Mouse (Mus musculus): Measurements from ENCODE around the gene Fbxw5. TPM values are rescaled to one million over a fixed set of nuclear protein-coding genes. Genes with fewer than 3 reads are reported as not detected.

The Fbxw5 gene
- polyA plus RNA-seq, 1 experiment from 2014 or later, result 130 TPM

DNA sequence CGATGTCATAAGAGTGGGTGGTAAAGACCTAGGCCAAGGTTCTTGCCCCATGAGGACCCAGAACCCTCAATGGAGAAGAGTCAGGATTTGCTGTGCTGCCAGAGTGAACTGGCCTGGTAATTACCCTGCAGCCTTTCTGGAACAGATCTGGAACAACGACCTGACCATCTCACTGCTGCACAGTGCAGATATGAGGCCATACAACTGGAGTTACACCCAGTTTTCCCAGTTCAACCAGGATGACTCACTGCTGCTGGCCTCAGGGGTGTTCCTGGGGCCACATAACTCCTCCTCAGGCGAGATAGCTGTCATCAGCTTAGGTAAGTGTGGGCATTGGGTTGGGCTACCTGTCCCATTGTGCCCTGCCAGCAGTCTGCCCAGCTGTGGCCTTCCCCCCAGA, 2.2 kb downstream of the Fbxw5 start:
- H3K4me1 ChIP-seq, result peaks cover 19% of the 10 kb centered on the region
- WGBS, result 82% methylated on average over 3 of the region's 3 CpGs
- H3K9me3 ChIP-seq, result no peaks in the 10 kb centered on the region
- H3K27me3 ChIP-seq, result no peaks in the 10 kb centered on the region
- no peak overlapping the region for H3K4me2 ChIP-seq (replicated peaks)
- no peak for ATAC-seq (replicated peaks)
- H3K36me3 ChIP-seq, result peaks cover 34% of the 10 kb centered on the region
- H3K9ac ChIP-seq (replicated peaks), result no peak overlapping the region
- no peak overlapping the region for H3K27ac ChIP-seq (replicated peaks)
- H3K4me3 ChIP-seq, result no peak overlapping the region

GRCm38 (mm10) chr2:25504538-25504937, 4.0 kb downstream of the Fbxw5 start:
- no peak overlapping the region for H3K27ac ChIP-seq (replicated peaks)
- WGBS, result 93% methylated on average over 19 of the region's 19 CpGs
- H3K4me2 ChIP-seq (replicated peaks), result no peak overlapping the region
- no peak for ATAC-seq (replicated peaks)
- H3K9me3 ChIP-seq, result no peaks in the 10 kb centered on the region
- H3K4me1 ChIP-seq, result peaks cover 19% of the 10 kb centered on the region
- no peak overlapping the region for H3K9ac ChIP-seq (replicated peaks)
- no peak overlapping the region for H3K4me3 ChIP-seq
- peaks cover 34% of the 10 kb centered on the region for H3K36me3 ChIP-seq
- no peaks in the 10 kb centered on the region for H3K27me3 ChIP-seq

GRCm38 (mm10) chr2:25505000-25505399, 4.5 kb downstream of the Fbxw5 start:
- ATAC-seq (replicated peaks), result no peak
- Histone ChIP-seq H3K27ac (replicated peaks) (no peak overlapping the region), H3K9me3 (no peaks in the 10 kb centered on the region), H3K9ac (replicated peaks) (no peak overlapping the region), H3K36me3 (peaks cover 34% of the 10 kb centered on the region), H3K4me3 (no peak overlapping the region), H3K27me3 (no peaks in the 10 kb centered on the region), H3K4me1 (peaks cover 17% of the 10 kb centered on the region), H3K4me2 (replicated peaks) (no peak overlapping the region)
- WGBS, result 94% methylated on average over 1 of the region's 1 CpGs

DNA sequence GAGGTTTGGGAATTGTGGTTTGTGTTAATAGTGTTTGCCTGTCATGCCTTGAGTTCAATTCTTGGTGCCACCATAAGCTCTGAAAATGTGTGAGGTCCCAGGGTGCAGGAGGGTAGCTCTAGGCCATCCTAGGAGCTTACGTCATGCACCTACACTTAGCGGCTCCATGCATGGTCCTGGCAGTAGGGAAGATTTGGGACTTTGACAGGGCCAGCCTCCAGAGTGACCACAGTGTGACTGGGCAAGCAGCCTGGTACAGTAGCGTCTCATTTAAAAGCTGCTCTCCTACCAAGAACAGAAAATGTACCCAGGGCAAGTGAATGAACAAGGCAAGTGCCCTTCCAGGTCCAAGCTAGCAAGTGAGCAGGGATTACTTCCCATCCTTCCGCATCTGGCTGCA, 5.3 kb downstream of the Fbxw5 start:
- Histone ChIP-seq H3K9ac (replicated peaks) (no peak overlapping the region), H3K4me3 (no peak overlapping the region), H3K36me3 (peaks cover 34% of the 10 kb centered on the region), H3K9me3 (no peaks in the 10 kb centered on the region), H3K4me1 (peaks cover 13% of the 10 kb centered on the region), H3K27ac (replicated peaks) (no peak overlapping the region), H3K4me2 (replicated peaks) (no peak overlapping the region), H3K27me3 (no peaks in the 10 kb centered on the region)
- WGBS, result 93% methylated on average over 4 of the region's 4 CpGs
- no peak for ATAC-seq (replicated peaks)

- no peaks in the 10 kb centered on the region for H3K9me3 ChIP-seq
- peaks cover 34% of the 10 kb centered on the region for H3K36me3 ChIP-seq
- no peak for ATAC-seq (replicated peaks)
- no peaks in the 10 kb centered on the region for H3K27me3 ChIP-seq
- no peak overlapping the region for H3K4me3 ChIP-seq
- peaks cover 5% of the 10 kb centered on the region for H3K4me1 ChIP-seq
- no peak overlapping the region for H3K4me2 ChIP-seq (replicated peaks)
- H3K27ac ChIP-seq (replicated peaks), result no peak overlapping the region
- WGBS, result 43% methylated on average over 5 of the region's 5 CpGs
- H3K9ac ChIP-seq (replicated peaks), result no peak overlapping the region
These were observed 6.4 kb downstream of the Fbxw5 start for GRCm38 (mm10) chr2:25506964-25507363.

DNA sequence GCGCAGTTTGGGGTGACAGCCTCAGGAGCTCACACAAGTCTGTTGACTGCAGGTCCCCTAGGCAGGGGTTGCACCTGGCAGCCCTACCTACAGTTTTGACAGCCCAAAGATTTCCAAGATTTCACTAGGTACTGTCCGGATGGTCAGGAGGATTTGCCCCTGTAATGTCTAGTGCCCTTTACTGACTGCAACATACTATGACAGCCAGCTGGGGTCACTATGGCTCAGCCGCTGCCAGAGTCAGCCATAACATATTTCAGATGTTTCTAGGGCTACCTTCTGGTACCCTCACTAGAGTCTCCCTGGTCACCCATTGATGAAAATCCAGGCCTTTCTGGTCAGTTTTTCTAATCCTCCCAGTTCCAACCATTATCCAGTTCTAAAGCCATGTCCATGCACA, 9.4 kb downstream of the Fbxw5 start:
- WGBS, result 64% methylated on average over 3 of the region's 3 CpGs
- ATAC-seq (replicated peaks), result no peak
- no peaks in the 10 kb centered on the region for H3K27me3 ChIP-seq

GRCm38 (mm10) chr2:25526510-25527302, 26.2 kb downstream of the Fbxw5 start:
- Histone ChIP-seq H3K36me3 (peaks cover 72% of the 10 kb centered on the region), H3K9ac (replicated peaks) (no peak overlapping the region), H3K9me3 (no peaks in the 10 kb centered on the region), H3K4me3 (no peak overlapping the region), H3K4me1 (no peaks in the 10 kb centered on the region), H3K27me3 (no peaks in the 10 kb centered on the region), H3K4me2 (replicated peaks) (no peak overlapping the region), H3K27ac (replicated peaks) (no peak overlapping the region)
- ATAC-seq (replicated peaks), result no peak
- 90% methylated on average over 9 of the region's 9 CpGs for WGBS

More for the DNA sequence above, 9.4 kb downstream of the Fbxw5 start:
- Histone ChIP-seq H3K36me3 (peaks cover 14% of the 10 kb centered on the region), H3K4me2 (replicated peaks) (no peak overlapping the region), H3K27ac (replicated peaks) (no peak overlapping the region), H3K4me1 (no peaks in the 10 kb centered on the region), H3K9me3 (no peaks in the 10 kb centered on the region), H3K4me3 (no peak overlapping the region), H3K9ac (replicated peaks) (no peak overlapping the region)

DNA sequence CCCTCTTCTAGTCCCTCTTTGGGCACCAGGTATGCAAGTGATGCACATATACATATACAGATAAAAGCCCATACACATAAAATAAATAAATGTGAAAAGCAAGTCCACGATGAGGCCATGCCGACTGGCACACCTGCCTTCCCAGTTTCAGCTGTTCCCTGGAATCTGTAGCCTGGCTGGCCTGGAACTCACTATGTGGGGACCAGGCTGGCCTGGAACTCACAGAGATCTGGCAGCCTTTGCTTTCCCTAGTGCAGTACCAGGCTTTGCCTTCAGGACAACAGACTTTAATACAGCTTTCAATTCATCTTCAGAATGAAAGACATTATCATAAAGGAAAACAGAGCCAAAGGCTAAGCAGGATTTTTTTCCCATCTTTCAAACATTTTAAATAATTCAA, 33.2 kb downstream of the Fbxw5 start:
- 91% methylated on average over 2 of the region's 2 CpGs for WGBS
- Histone ChIP-seq H3K27me3 (no peaks in the 10 kb centered on the region), H3K4me2 (replicated peaks) (no peak overlapping the region), H3K36me3 (peaks cover 35% of the 10 kb centered on the region), H3K4me1 (no peaks in the 10 kb centered on the region), H3K27ac (replicated peaks) (no peak overlapping the region), H3K9me3 (no peaks in the 10 kb centered on the region), H3K9ac (replicated peaks) (no peak overlapping the region), H3K4me3 (no peak overlapping the region)
- no peak for ATAC-seq (replicated peaks)

DNA sequence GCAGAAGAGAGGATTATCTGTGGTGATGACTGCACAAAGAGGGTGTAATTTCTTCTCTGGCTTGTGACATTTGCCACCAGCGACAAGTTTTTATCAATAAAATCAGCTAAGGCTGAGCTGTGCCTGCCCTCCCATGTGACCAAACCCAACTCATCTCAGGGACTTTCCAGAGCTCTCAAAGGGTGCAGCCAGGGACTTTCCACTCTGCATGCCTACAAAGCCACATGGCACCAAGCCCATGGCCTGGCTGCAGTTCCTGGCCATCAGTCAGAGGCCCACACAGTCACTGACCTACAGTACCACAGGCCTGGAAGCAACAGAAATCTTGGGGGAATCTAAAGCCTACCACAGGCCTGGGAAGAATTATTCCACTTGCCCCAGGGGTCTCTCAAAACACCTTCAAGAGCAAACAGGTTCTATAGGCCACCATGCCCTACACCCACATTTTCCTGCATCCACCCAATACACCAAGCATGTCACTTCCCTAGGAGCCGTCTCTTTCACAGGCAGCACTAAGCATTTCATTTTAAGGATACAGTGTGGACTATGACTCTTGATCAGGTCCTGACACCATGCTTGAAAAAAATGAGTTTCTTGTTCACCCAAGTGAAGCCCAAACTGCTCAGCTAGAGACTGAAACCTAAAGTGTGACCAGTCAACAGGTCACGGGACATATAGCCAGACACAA, 33.8 kb downstream of the Fbxw5 start:
- no peak overlapping the region for H3K9ac ChIP-seq (replicated peaks)
- no peak overlapping the region for H3K4me3 ChIP-seq
- H3K36me3 ChIP-seq, result peaks cover 29% of the 10 kb centered on the region
- H3K4me1 ChIP-seq, result no peaks in the 10 kb centered on the region
- no peak overlapping the region for H3K27ac ChIP-seq (replicated peaks)
- no peaks in the 10 kb centered on the region for H3K9me3 ChIP-seq
- no peaks in the 10 kb centered on the region for H3K27me3 ChIP-seq
- no peak overlapping the region for H3K4me2 ChIP-seq (replicated peaks)
- ATAC-seq (replicated peaks), result no peak
- WGBS, result 93% methylated on average over 3 of the region's 3 CpGs

DNA sequence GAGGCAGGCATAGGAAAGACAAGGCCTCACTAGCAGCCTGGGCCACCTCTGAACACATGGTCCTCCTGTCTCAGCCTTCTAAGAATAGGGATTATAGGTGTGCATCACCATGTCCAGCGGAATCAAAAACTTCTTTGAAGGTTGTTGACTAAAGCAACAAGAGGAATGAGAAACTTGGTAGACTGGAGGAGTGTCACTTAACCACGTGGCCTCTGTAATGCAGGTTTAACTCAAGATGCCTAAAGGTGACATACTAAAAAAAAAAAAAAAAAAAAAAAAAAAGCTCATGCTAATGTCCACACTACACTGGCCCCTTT, 34.3 kb downstream of the Fbxw5 start:
- Histone ChIP-seq H3K4me2 (replicated peaks) (no peak overlapping the region), H3K9me3 (no peaks in the 10 kb centered on the region), H3K4me1 (no peaks in the 10 kb centered on the region), H3K27me3 (no peaks in the 10 kb centered on the region), H3K9ac (replicated peaks) (no peak overlapping the region), H3K4me3 (no peak overlapping the region), H3K27ac (replicated peaks) (no peak overlapping the region), H3K36me3 (peaks cover 25% of the 10 kb centered on the region)
- no peak for ATAC-seq (replicated peaks)
- 96% methylated on average over 2 of the region's 2 CpGs for WGBS

GRCm38 (mm10) chr2:25536531-25536930, 36.0 kb downstream of the Fbxw5 start:
- Histone ChIP-seq H3K9me3 (no peaks in the 10 kb centered on the region), H3K4me3 (no peak overlapping the region), H3K9ac (replicated peaks) (no peak overlapping the region), H3K36me3 (peaks cover 19% of the 10 kb centered on the region), H3K27me3 (no peaks in the 10 kb centered on the region), H3K4me1 (no peaks in the 10 kb centered on the region), H3K4me2 (replicated peaks) (no peak overlapping the region), H3K27ac (replicated peaks) (no peak overlapping the region)
- 94% methylated on average over 8 of the region's 8 CpGs for WGBS
- ATAC-seq (replicated peaks), result no peak

GRCm38 (mm10) chr2:25540541-25540948, 40.0 kb downstream of the Fbxw5 start:
- H3K36me3 ChIP-seq, result peaks cover 17% of the 10 kb centered on the region
- WGBS, result 95% methylated on average over 4 of the region's 4 CpGs
- no peaks in the 10 kb centered on the region for H3K4me1 ChIP-seq
- H3K4me3 ChIP-seq, result no peak overlapping the region
- H3K4me2 ChIP-seq (replicated peaks), result no peak overlapping the region
- ATAC-seq (replicated peaks), result no peak
- no peak overlapping the region for H3K27ac ChIP-seq (replicated peaks)
- no peak overlapping the region for H3K9ac ChIP-seq (replicated peaks)
- no peaks in the 10 kb centered on the region for H3K27me3 ChIP-seq
- no peaks in the 10 kb centered on the region for H3K9me3 ChIP-seq
